Mouse (Mus musculus) cerebellum, adult 11-12 months (tissue): ENCODE results near the gene Tmeff1.
"Not testable (repeated sequence)": the region's sequence is repeated elsewhere in the genome, so short reads cannot be mapped to it uniquely, and the experiment has no call there.

ENCODE experiments used
- DNase-seq: peaks from one replicate; pipeline ENCODE4 v3.0.0; 2022

Gene Tmeff1

DNA sequence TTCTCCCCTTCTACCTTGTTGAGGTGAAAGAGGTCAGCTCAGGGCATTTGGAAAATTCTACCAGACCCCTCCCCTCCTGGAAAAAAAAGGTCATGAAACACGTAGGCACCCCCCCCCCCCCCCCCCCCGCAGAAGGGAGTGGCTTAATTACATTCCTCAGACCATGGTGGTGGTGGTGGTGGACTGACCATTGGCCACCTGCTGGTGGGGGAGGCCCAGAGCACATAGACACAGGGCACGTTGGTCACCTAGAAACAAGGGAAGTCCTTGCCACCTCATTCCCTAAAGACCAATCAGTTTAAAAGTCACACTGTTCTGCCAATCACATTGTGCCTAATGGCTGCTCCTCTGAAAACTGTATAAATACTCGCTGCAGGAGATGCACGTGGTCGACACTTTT is 94.8 kb downstream of the Tmeff1 start:
- not testable (repeated sequence) for DNase-seq

DNA sequence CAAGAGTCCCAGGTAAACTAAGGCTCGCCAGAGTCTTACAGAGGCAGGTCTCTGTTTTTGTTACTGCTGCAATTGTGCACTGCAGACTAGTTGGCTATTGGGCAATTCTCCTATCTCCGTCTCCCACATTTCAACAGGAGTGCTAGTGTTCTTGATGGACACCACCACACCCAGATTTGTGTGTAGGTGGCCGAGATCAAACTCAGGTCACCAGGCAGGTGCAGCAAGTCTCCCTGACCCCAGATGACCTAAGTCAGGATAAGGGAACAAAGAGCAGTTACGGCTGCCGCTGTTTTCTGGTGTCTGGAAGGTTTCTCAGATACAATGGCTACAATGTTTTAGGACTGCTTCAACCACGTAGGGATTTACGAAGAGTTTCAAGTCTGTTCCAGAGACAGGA is 95.2 kb downstream of the Tmeff1 start:
- no peak for DNase-seq

DNA sequence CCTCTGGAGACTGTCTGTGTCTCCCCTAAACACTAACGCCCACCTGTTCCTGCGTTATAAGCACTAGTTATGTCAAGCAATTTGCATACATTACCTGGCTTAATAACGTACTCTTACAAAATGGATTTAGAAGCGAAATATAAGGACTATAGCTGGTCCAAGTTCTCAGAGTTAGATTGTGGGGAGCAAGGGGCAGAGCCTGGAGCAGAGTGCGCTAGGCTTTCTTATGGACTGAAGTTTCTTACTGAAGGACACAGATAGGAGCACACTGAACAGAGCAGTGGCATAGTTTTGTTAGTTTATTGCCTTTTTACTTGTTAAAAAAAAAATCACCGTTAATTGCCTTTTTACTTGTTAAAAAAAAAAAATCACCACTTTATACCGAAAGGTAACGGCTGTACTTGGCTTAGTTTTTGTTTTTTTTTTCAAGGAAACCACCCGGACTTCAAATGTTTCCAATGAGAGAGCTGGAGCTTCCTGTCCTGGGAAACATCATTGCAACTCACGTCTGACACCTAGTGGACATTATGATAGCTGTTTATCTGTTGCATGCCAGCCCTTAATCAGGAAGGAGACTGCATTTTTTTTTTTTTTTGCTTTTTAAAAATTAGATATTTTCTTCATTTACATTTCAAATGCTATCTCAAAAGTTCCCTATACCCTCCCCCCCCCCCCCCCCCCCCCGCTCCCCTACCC is 95.8 kb downstream of the Tmeff1 start:
- DNase-seq = no peak

DNA sequence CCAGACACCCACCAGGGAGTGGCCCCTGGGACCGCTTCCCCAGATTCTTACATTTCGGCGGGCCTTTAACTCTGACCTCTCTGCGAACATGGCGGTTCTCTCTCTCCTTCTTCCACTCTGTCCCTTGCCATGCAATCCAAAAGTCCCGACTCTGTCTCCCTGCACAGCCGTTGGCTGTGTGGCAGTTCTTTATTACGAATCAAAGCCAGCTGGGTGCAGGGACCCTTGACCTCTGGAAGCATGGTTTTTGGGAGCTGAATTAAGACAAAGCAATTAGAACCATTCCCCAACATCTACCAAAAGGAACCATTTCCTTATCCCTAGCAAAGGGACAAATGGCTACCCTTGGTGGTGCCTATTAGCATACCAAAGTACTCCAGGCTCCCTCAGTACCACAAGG is 98.2 kb downstream of the Tmeff1 start:
- no peak for DNase-seq

DNA sequence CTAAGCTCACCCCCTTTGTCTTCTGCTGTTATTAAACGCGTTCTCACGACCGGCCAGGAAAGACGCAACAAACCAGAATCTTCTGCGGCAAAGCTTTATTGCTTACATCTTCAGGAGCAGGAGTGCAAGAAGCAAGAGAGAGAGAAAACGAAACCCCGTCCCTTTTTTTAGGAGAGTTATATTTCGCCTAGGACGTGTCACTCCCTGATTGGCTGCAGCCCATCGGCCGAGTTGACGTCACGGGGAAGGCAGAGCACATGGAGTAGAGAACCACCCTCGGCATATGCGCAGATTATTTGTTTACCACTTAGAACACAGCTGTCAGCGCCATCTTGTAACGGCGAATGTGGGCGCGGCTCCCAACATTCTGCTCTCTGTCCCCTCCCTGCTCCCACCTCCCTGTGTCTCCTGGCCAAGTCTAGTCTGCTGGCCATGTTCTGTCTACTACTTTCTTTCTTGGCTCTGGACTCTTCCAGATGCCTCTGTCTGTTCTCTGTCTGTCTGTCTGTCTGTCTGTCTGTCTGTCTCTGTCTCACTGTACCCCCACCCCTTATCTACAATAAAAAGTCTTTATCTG is 98.7 kb downstream of the Tmeff1 start:
- DNase-seq = peak; percentile 21

DNA sequence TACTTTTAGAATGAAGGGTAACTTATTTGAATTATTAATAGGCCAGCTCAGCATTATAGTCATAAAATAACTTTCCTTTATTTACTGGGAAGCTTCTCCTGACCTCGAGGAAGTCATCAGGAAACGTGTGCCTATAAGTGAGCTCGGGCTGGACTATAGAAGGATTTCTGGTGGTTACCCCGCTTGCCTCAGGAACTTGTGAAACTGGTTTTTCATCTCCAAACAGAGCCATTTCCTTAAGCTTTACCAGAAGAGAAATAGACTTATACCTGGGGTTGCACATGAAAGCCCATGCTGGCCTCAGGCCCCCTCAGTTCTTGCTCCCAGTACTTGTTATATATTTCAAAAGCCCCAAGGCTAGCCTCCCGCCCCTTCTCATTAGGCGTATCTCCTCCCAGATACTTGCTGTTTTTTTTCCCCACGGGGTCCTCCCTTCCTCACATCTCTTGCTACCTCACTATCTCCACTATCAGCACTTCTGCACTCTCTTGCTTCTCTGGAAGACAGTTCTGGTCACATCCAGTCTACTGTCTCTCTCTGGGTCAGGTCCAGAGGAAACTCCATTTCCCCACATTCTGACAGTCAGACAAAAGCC is 99.7 kb downstream of the Tmeff1 start:
- no peak for DNase-seq

DNA sequence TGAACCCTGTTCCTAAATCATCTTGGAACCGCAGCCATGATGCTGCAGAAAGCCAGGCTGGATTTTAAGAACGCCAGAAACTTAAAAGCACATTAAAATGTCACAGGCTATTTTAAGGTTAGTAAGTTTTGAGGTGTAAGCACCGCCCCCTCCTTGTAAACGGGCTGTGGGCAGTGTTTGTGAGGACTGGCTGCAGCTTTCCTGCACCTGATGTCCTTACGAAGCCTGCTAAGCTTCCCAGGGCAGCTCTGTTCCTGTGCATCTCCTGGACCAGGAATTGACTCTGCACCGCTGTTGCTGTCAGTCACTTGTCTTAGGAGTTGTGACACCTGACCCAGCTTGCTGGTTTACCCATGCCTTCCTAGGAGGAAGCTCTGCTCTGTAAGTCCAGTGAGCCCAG is 103.2 kb downstream of the Tmeff1 start:
- DNase-seq = no peak

DNA sequence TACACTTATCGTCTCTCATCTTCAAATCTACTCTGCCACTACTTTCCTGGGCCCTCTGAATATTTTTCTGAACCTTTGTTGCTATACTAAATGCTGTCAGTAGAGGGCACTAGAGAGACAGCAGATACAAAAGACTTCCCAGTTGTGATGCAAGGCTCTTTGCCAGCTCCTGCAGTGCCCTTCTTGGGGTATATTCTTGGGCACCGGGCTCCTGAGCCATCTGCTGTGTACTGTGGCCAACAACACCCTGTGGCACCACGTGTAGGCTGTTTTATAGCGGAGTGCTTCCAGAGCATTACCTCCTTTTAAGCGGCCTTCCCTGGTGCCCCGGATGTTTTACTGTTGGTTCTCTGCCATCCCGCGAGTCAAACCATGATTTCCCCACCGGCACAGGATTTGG is 105.7 kb downstream of the Tmeff1 start:
- DNase-seq = peak; percentile 86

DNA sequence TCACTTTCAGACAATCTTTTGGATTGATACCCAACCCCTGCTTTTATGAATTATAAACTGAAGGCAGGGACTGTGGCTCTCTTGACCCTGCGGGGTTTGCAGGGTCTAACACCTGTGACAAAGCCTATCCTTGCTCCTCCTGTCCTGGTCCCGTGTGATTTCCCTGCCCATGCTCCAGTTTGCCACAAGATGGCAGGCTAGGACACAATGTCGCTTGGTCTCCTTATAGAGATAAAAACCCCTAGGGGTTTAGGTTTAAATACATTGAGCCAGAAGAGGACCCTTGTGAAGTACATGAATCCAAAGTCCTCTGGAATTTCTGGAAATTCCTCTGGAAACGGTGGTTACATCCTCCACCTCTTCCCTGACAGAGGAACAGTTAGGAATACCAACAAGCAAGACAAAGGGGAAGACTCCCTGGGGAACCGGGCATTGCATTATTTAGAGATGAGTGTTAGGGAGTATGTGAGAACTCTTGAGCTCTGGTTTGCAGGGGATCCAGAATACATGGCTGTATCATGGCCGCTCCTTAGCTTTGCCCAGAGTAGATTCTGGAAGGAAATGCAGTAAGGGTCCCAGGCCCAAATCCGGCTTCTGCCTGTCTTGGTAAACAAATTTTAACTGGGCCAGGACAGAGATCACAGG is 106.9 kb downstream of the Tmeff1 start:
- DNase-seq = no peak

DNA sequence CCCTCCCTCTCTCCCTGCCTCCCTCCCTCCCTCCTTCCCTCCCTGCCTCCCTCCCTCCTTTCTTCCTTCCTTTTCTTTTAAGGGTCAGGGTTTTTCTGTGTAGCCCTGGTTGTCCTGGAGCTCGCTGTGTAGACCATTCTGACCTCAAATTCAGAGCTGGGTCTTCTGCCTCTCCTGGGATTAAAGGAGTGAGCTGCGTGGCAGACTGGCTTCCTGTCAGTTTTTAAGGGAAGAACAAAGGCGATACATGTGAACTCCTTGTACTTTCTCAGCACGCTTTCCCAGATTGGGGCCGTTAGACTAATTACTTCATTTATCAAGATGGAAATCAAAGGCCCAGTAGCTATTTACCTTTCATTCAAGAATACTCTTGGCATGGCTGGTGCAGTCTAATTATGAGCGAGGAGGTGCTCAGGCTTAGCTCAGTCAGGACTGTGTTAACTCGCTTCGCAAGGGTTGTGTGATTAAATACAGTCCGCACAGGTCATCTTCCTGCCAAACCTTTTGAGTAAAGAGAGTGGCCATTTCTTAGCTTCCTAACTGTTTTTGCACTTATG is 107.8 kb downstream of the Tmeff1 start:
- no peak for DNase-seq

DNA sequence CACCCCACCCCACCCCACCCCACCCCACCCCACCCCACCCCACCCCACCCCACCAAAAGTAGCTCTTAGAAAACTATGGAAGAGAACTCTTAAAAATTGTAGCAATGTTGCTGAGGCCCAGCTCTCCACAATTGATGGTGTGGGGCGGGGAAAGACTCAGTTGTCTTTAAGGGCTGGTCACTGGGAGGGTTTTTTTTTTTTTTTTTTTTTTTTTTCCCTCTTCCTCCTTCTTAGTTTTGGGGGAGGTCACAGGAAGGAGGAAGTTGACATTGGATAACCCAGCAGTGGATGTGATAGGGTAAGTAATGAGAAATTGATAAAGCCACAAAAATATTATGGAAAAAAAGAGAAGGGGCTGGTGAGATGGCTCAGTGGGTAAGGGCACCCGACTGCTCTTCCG is 111.7 kb downstream of the Tmeff1 start:
- DNase-seq = no peak

DNA sequence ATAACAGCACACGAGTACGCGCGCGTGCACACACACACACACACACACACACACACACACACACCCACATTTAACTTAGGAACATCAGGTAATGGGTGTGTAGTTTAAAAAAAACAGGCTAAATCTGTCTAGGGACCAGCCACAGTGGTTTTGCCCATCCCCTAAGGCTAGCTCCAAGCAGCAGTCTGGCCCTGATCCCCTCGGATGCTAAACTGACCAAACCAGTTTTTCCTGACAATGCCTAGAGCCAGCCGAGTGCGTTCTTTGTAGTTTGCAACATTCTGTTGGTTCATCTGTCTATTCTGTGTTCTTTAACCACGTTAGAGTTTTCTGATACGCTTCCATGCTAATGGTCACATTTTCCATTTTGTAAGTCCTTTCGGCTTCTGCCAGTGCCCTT is 112.3 kb downstream of the Tmeff1 start:
- DNase-seq = no peak
